33 mouse cellular contexts compared by ENCODE assay signal in genomic region chr14:14925615-14926014, GRCm38 (mm10).
"Had no signal": no experiment of that assay in that cellular context is flagged by ENCODE, and none has a peak within 500 bp of the region (broad histone marks: within the 10 kb centered on the region; RNA-seq: fewer than 3 reads in every experiment).

No protein-coding gene starts in this region.

- H3K36me3 ChIP-seq: heart, embryonic 12.5 days; heart, embryonic 13.5 days; heart, embryonic 15.5 days; hindbrain, embryonic 10.5 days; hindbrain, embryonic 12.5 days; hindbrain, embryonic 13.5 days; hindbrain, embryonic 15.5 days; intestine, embryonic 15.5 days; kidney, embryonic 15.5 days had no signal

- H3K27me3 ChIP-seq: heart, embryonic 12.5 days; heart, embryonic 13.5 days; heart, embryonic 15.5 days; hindbrain, embryonic 12.5 days; hindbrain, embryonic 13.5 days; hindbrain, embryonic 15.5 days; intestine, embryonic 15.5 days; kidney, embryonic 15.5 days had no signal

- ATAC-seq: hindbrain, embryonic 16.5 days; hindbrain, postnatal 0 days; inflammation-experienced regulatory T-cells, adult 6 months; intestine, embryonic 15.5 days; intestine, embryonic 16.5 days; intestine, postnatal 0 days had no signal

- H3K4me1 ChIP-seq: heart, embryonic 12.5 days; heart, embryonic 13.5 days; heart, embryonic 15.5 days; hindbrain, embryonic 10.5 days; hindbrain, embryonic 12.5 days; hindbrain, embryonic 13.5 days; hindbrain, embryonic 15.5 days; intestine, embryonic 15.5 days; kidney, embryonic 15.5 days had no signal

- H3K9ac ChIP-seq: heart, embryonic 12.5 days; heart, embryonic 13.5 days; heart, embryonic 15.5 days; hindbrain, embryonic 12.5 days; hindbrain, embryonic 13.5 days; hindbrain, embryonic 14.5 days; hindbrain, embryonic 15.5 days; intestine, embryonic 15.5 days; kidney, embryonic 15.5 days had no signal

- H3K4me3 ChIP-seq: heart, embryonic 12.5 days; heart, embryonic 13.5 days; heart, embryonic 15.5 days; hindbrain, embryonic 10.5 days; hindbrain, embryonic 12.5 days; hindbrain, embryonic 13.5 days; hindbrain, embryonic 15.5 days; intestine, embryonic 15.5 days; kidney, embryonic 15.5 days; layer of hippocampus, adult 2 months had no signal

- H3K27ac ChIP-seq: heart, embryonic 13.5 days; heart, embryonic 15.5 days; hindbrain, embryonic 10.5 days; hindbrain, embryonic 12.5 days; hindbrain, embryonic 13.5 days; hindbrain, embryonic 14.5 days; hindbrain, embryonic 15.5 days; hindbrain, postnatal 0 days; intestine, embryonic 15.5 days; kidney, embryonic 15.5 days; kidney, postnatal 0 days; layer of hippocampus, adult 2 months had no signal

- DNase-seq: heart, postnatal 10 days; heart, postnatal 14 days; heart, postnatal 36 days; heart, postnatal 4 days; kidney, adult 11 months; kidney, adult 18-20 months; kidney, adult 2 months; kidney, adult 8-10 months; kidney, adult 9 months; kidney, postnatal 10 days; kidney, postnatal 14 days; kidney, postnatal 25 days; kidney, postnatal 36 days; kidney, postnatal 4 days; layer of hippocampus, adult 9-11 months; layer of hippocampus, postnatal 36 days had no signal
